Comparison of ENCODE assay signal across 10 mouse cellular contexts in the genomic region with DNA sequence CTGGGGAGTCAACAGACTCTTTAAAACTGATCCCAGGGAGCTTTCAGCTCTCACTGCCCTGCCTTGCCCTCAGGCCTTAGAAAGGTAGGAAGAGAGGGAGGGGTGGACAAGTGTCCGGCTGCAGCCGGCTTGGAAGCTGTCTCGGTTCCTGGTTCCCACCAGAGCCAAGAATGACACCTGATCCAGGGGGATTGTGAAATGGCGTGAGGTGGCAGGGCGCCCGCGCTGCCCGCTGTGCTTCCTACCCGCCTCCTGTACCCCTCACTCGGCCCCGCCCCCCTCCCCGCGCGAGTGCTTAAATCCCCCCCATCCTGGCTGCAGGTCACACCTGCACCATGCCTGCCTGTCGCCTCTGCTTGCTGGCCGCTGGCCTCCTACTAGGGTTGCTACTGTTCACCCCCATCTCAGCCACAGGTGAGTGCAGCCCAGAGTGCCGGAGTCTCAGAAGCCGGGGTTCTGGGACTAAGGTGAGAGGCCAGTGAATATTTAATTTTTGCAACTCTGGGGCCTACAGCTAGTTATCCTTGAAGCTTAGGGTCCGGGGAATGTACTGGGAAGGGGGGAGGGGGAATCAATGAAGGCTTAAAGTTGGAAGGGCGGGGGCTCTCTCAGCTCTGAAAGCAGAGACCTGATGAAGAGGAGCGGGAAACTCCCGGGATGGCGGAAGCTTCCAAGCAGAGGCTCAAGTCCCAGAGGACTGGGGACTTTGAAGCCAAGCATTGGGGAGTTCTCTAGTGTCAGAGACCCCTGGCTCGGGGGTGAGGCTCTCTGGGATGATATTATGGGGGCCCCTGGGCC. TPM values are rescaled to one million over a fixed set of nuclear protein-coding genes. Genes with fewer than 3 reads are reported as not detected.
DNase-seq lines count a peak whose midpoint lies in the region; ATAC-seq lines count a peak whose summit lies in the region.
"Had no signal": no experiment of that assay in that cellular context is flagged by ENCODE, and none has a peak within 500 bp of the region (broad histone marks: within the 10 kb centered on the region; RNA-seq: fewer than 3 reads in every experiment).

TSS of gene Wfdc2 (plus strand) at position 23 of the 798 bp plus-strand sequence.

- 0 out of 2 replicates have a peak, but pooled peaks have one; percentile 19 for ATAC-seq in intestine, embryonic 16.5 days
- no peak for ATAC-seq in stomach, embryonic 14.5 days (ENCODE audit: insufficient number of reproducible peaks, insufficient read depth, low FRiP score, low read depth)

- peak within 1 kb of the TSS; percentile 87 for H3K27ac ChIP-seq in heart, embryonic 10.5 days
- H3K27ac ChIP-seq in intestine, embryonic 16.5 days (ENCODE audit: low read length): no peak within 1 kb of the TSS
- H3K27ac ChIP-seq in stomach, embryonic 14.5 days (ENCODE audit: low read length): peak within 1 kb of the TSS; percentile 12; the same call in 1 of the 2 replicates

- H3K9ac ChIP-seq in intestine, embryonic 16.5 days (ENCODE audit: low read depth, low read length): peak within 1 kb of the TSS; percentile 78
- H3K9ac ChIP-seq in stomach, embryonic 14.5 days (replicated peaks; ENCODE audit: low read depth, low read length): peak within 1 kb of the TSS; percentile 63

- peak within 1 kb of the TSS; percentile 97 for H3K4me2 ChIP-seq in intestine, embryonic 16.5 days (ENCODE audit: low read depth, low read length)
- H3K4me2 ChIP-seq in stomach, embryonic 14.5 days (replicated peaks; ENCODE audit: low read depth, low read length): peak within 1 kb of the TSS; percentile 66

- H3K36me3 ChIP-seq in heart, embryonic 10.5 days: no peaks in the 10 kb centered on the region
- no peaks in the 10 kb centered on the region for H3K36me3 ChIP-seq in intestine, embryonic 16.5 days (ENCODE audit: control insufficient read depth, insufficient read depth, low read length)
- no peaks in the 10 kb centered on the region for H3K36me3 ChIP-seq in stomach, embryonic 14.5 days (ENCODE audit: control insufficient read depth, insufficient read depth, low read length)

- peak within 1 kb of the TSS; percentile 67 for H3K4me3 ChIP-seq in heart, embryonic 10.5 days
- H3K4me3 ChIP-seq in intestine, embryonic 16.5 days (ENCODE audit: low read length): peak within 1 kb of the TSS; percentile 55
- peak within 1 kb of the TSS; percentile 34 for H3K4me3 ChIP-seq in stomach, embryonic 14.5 days (ENCODE audit: low read depth, low read length)

- 2% methylated on average over 24 of the region's 24 CpGs for WGBS in heart, embryonic 10.5 days
- 9% methylated on average over 24 of the region's 24 CpGs for WGBS in intestine, embryonic 16.5 days
- 6% methylated on average over 24 of the region's 24 CpGs for WGBS in stomach, embryonic 14.5 days

- H3K27me3 ChIP-seq in heart, embryonic 10.5 days (ENCODE audit: insufficient read depth, poor library complexity, severe bottlenecking): peaks cover 47% of the 10 kb centered on the region
- no peaks in the 10 kb centered on the region for H3K27me3 ChIP-seq in intestine, embryonic 16.5 days (replicated peaks; ENCODE audit: control insufficient read depth, insufficient read depth, low read length)
- H3K27me3 ChIP-seq in stomach, embryonic 14.5 days (ENCODE audit: control insufficient read depth, insufficient read depth, low read length): no peaks in the 10 kb centered on the region

- intact Hi-C loops in heart, postnatal 10 days (cut with DNase I): loop anchor here (1.0 kb wide), 1 partner anchor 145 kb away; no protein-coding TSS in a partner anchor

- no peak for DNase-seq in heart, embryonic 10.5 days (ENCODE audit: low spot score)
- DNase-seq in heart, postnatal 10 days: no peak
- DNase-seq in embryo, embryonic 9.5 days (ENCODE audit: extremely low spot score): peak; percentile 55
- peak; percentile 88 to 92 for DNase-seq in lung, adult 18-20 months
- DNase-seq in frontal cortex, postnatal 36 days (ENCODE audit: low spot score in 2 of 2): no peak
- no peak for DNase-seq in right cerebral cortex, adult 18-20 months

- H3K4me1 ChIP-seq in heart, embryonic 10.5 days: peaks cover 26% of the 10 kb centered on the region
- H3K4me1 ChIP-seq in intestine, embryonic 16.5 days (ENCODE audit: control insufficient read depth, insufficient read depth, low read length): peaks cover 13% of the 10 kb centered on the region
- H3K4me1 ChIP-seq in stomach, embryonic 14.5 days (ENCODE audit: control insufficient read depth, insufficient read depth, low read length): 0 out of 2 replicates have a peak, but pooled peaks cover 8% of the 10 kb centered on the region

- H3K9me3 ChIP-seq in heart, embryonic 10.5 days: no peaks in the 10 kb centered on the region
- no peaks in the 10 kb centered on the region for H3K9me3 ChIP-seq in intestine, embryonic 16.5 days (ENCODE audit: control insufficient read depth, low read length)
- H3K9me3 ChIP-seq in stomach, embryonic 14.5 days (ENCODE audit: control insufficient read depth, low read depth, low read length): no peaks in the 10 kb centered on the region

RNA-seq across cellular contexts. Expression of gene Wfdc2, which starts in this region (rescaled TPM):
- 11.1 and 28.0 TPM in 2 replicates for polyA plus RNA-seq in heart, embryonic 10.5 days (2016; fragmentation: Nextera tagmentation; extraction: Ambion mirVana)
- total RNA-seq in heart, postnatal 10 days (2021): 1 to 10 TPM in 1 of 2 experiments, under 1 TPM in 1; 0.84 to 1.0 TPM
- 36.8 and 42.4 TPM in 2 replicates for polyA plus RNA-seq in intestine, embryonic 16.5 days (2015; fragmentation: Nextera tagmentation; extraction: Ambion mirVana)
- 241 and 274 TPM in 2 replicates for polyA plus RNA-seq in stomach, embryonic 14.5 days (2014; fragmentation: Nextera tagmentation; extraction: Ambion mirVana)
- total RNA-seq: CH12.LX; gastrocnemius, adult 8-10 months had no signal

Comparison
In these comparisons a context has a peak if more than half of its experiments do, and no peak if none do; other contexts are left out.
1. DNase-seq: peak in embryo, embryonic 9.5 days (single experiment) and lung, adult 18-20 months (2 of 2); none in heart, embryonic 10.5 days (single experiment), heart, postnatal 10 days (0 of 2), frontal cortex, postnatal 36 days (0 of 2) and right cerebral cortex, adult 18-20 months (single experiment).
2. Peak in every context shown above with its lines, with median percentiles within 50 percentile points of each other: H3K4me3 ChIP-seq.